Comparison of ENCODE assay signal across 24 mouse cellular contexts in genomic region chr5:134754096-134754495, GRCm38 (mm10). TPM values are rescaled to one million over a fixed set of nuclear protein-coding genes. Genes with fewer than 3 reads are reported as not detected.
A peak's percentile ranks its signal among the peaks of the same experiment; 100 is the strongest.
DNase-seq lines count a peak whose midpoint lies in the region; ATAC-seq lines count a peak whose summit lies in the region.
"Had no signal": no experiment of that assay in that cellular context is flagged by ENCODE, and none has a peak within 500 bp of the region (broad histone marks: within the 10 kb centered on the region; RNA-seq: fewer than 3 reads in every experiment).

No protein-coding gene starts in this region.

- DNase-seq in lung, postnatal 10 days, result peak; percentile 90
- peak; percentile 52 to 87 for DNase-seq in lung, postnatal 4 days
- no peak for DNase-seq in adrenal gland, postnatal 25 days
- no peak for DNase-seq in urinary bladder, postnatal 10 days (ENCODE audit: low spot score)
- DNase-seq: adrenal gland, adult 2 months; adrenal gland, postnatal 36 days; cerebellum, adult 11 months; cerebellum, adult 8-10 months; cerebellum, postnatal 14 days; embryo, embryonic 11 days; gastrocnemius, adult 2 months; gastrocnemius, postnatal 25 days; heart, adult 18-20 months; heart, postnatal 10 days had no signal

- H3K9me3 ChIP-seq in lung, embryonic 16.5 days (ENCODE audit: control insufficient read depth, low read length), result no peaks in the 10 kb centered on the region
- H3K9me3 ChIP-seq: embryonic facial prominence, embryonic 15.5 days; forebrain, embryonic 10.5 days; heart, embryonic 10.5 days; hindbrain, embryonic 13.5 days had no signal

- ATAC-seq in lung, embryonic 16.5 days (ENCODE audit: low read depth), result peak; percentile 91
- no peak for ATAC-seq in granulocyte monocyte progenitor cell, adult 5-6 weeks (replicated peaks; ENCODE audit: poor library complexity, severe bottlenecking)
- ATAC-seq: forebrain, embryonic 14.5 days had no signal

- H3K4me3 ChIP-seq in lung, embryonic 16.5 days (ENCODE audit: low read length), result no peak overlapping the region
- H3K4me3 ChIP-seq: embryonic facial prominence, embryonic 15.5 days; erythroblast, embryonic 14.5 days; forebrain, embryonic 10.5 days; gastrocnemius, adult 2 months; heart, embryonic 10.5 days; hindbrain, embryonic 13.5 days had no signal

- peaks cover 4% of the 10 kb centered on the region for H3K4me1 ChIP-seq in lung, embryonic 16.5 days (replicated peaks; ENCODE audit: control insufficient read depth, insufficient read depth, low read length)

- no peaks in the 10 kb centered on the region for H3K27me3 ChIP-seq in lung, embryonic 16.5 days (ENCODE audit: control insufficient read depth, insufficient read depth, low read depth, low read length)
- H3K27me3 ChIP-seq: embryonic facial prominence, embryonic 15.5 days had no signal

- H3K27ac ChIP-seq in lung, embryonic 16.5 days (ENCODE audit: low read length), result no peak overlapping the region; the same call in none of the 2 replicates
- H3K27ac ChIP-seq: embryonic facial prominence, embryonic 15.5 days; forebrain, embryonic 10.5 days; gastrocnemius, adult 2 months; heart, embryonic 10.5 days; hindbrain, embryonic 13.5 days had no signal

- WGBS in lung, embryonic 16.5 days, result 18% methylated on average over 10 of the region's 10 CpGs

- H3K4me2 ChIP-seq in lung, embryonic 16.5 days (ENCODE audit: low read depth, low read length), result no peak overlapping the region
- H3K4me2 ChIP-seq: embryonic facial prominence, embryonic 15.5 days; hindbrain, embryonic 13.5 days had no signal

- no peaks in the 10 kb centered on the region for H3K36me3 ChIP-seq in lung, embryonic 16.5 days (ENCODE audit: control insufficient read depth, insufficient read depth, low read length)
- H3K36me3 ChIP-seq: embryonic facial prominence, embryonic 15.5 days; forebrain, embryonic 10.5 days; heart, embryonic 10.5 days; hindbrain, embryonic 13.5 days had no signal

- H3K9ac ChIP-seq in lung, embryonic 16.5 days (ENCODE audit: low read length), result no peak overlapping the region
- H3K9ac ChIP-seq: embryonic facial prominence, embryonic 15.5 days; hindbrain, embryonic 13.5 days had no signal

RNA-seq across cellular contexts. Expression of gene Eln, which starts 7.0 kb away (rescaled TPM):
- 570 and 624 TPM in 2 replicates for polyA plus RNA-seq in lung, embryonic 16.5 days (2015; fragmentation: Nextera tagmentation; extraction: Ambion mirVana)
- 26.9 and 30.1 TPM in 2 replicates for total RNA-seq in adrenal gland, postnatal 25 days (2021)
- total RNA-seq in granulocyte monocyte progenitor cell, adult 5-6 weeks (2014; fragmentation: Nextera tagmentation), result not detected in 2 replicates
- not detected in 2 replicates for total RNA-seq in granulocyte monocyte progenitor cell, adult 5-6 weeks (2017)
- total RNA-seq: common myeloid progenitor, adult 5-6 weeks; hematopoietic stem cell, adult 5-6 weeks had no signal
- polyA plus RNA-seq: erythroblast, embryonic 14.5 days had no signal

Comparison
In these comparisons a context has a peak if more than half of its experiments do, and no peak if none do; other contexts are left out.
1. DNase-seq: peak in lung, postnatal 10 days (single experiment) and lung, postnatal 4 days (2 of 2); none in adrenal gland, postnatal 25 days (single experiment) and urinary bladder, postnatal 10 days (single experiment).
2. RNA of gene Eln, which starts 7.0 kb away (total RNA-seq): 26.9 to 30.1 TPM in adrenal gland, postnatal 25 days; not detected in granulocyte monocyte progenitor cell, adult 5-6 weeks; every median in the first group is over 10 times any median in the second.